Mouse (Mus musculus): ENCODE results near the gene Rbl1. TPM values are rescaled to one million over a fixed set of nuclear protein-coding genes. Genes with fewer than 3 reads are reported as not detected.

Gene Rbl1
- total and polyA plus RNA-seq, 3 experiments, result 17.8 to 18.1 TPM; not detected in 1

GRCm38 (mm10) chr2:157104454-157104853 lies 99.9 kb downstream of the Rbl1 start:
- Histone ChIP-seq H3K9ac (ENCODE audit: control insufficient read depth, low read depth, low read length, poor library complexity, severe bottlenecking) (no peak overlapping the region), H3K36me3 (ENCODE audit: control insufficient read depth in 1 of 2, insufficient read depth in 2 of 2, low read length in 2 of 2) (peaks cover 3 to 6% of the 10 kb centered on the region in 2 experiments), H3K27ac (ENCODE audit: control insufficient read depth, low read depth, low read length) (no peak overlapping the region), H3K27me3 (ENCODE audit: control insufficient read depth in 1 of 2, insufficient read depth in 2 of 2, low read length in 2 of 2) (no peaks in the 10 kb centered on the region), H3K4me1 (ENCODE audit: control insufficient read depth in 1 of 2, insufficient read depth in 2 of 2, low read length in 2 of 2) (no peaks in the 10 kb centered on the region; a peak in 1 of 4 replicates), H3K4me3 (ENCODE audit: control insufficient read depth in 1 of 2, insufficient read depth in 1 of 2, low read depth in 2 of 2, low read length in 2 of 2) (no peak overlapping the region), H3K79me2 (ENCODE audit: control insufficient read depth, insufficient read depth, low read length, poor library complexity) (no peaks in the 10 kb centered on the region), H3K9me3 (replicated peaks; ENCODE audit: insufficient read depth, low read length) (no peaks in the 10 kb centered on the region)
- no peak for TF ChIP-seq CTCF (IDR thresholded peaks at IDR 0.05 in 2 of 3, conservative IDR thresholded peaks at IDR 0.05 in 1 of 3; ENCODE audit: control insufficient read depth in 1 of 3, insufficient read depth in 1 of 3, low read depth in 2 of 3, low read length in 3 of 3, poor library complexity in 1 of 3, severe bottlenecking in 1 of 3)
- TF ChIP-seq MYC (IDR thresholded peaks at IDR 0.05; ENCODE audit: low read depth, low read length), result no peak
- no peak for TF ChIP-seq POLR2A (IDR thresholded peaks at IDR 0.05; ENCODE audit: control insufficient read depth in 1 of 2, insufficient read depth in 1 of 2, low read depth in 1 of 2, low read length in 2 of 2, poor library complexity in 1 of 2)
- no peak for TF ChIP-seq GABPA (IDR thresholded peaks at IDR 0.05; ENCODE audit: low read depth, low read length)
- TF ChIP-seq TCF12 (IDR thresholded peaks at IDR 0.05; ENCODE audit: low read depth, low read length), result no peak
- no peak for TF ChIP-seq ETS1 (IDR thresholded peaks at IDR 0.05; ENCODE audit: low read depth, low read length)
- no peak for TF ChIP-seq EP300 (IDR thresholded peaks at IDR 0.05; ENCODE audit: low read depth in 1 of 2, low read length in 2 of 2)
- TF ChIP-seq MAX (IDR thresholded peaks at IDR 0.05; ENCODE audit: low read length), result no peak
- DNase-seq (ENCODE audit: low read depth, low spot score), result no peak

DNA sequence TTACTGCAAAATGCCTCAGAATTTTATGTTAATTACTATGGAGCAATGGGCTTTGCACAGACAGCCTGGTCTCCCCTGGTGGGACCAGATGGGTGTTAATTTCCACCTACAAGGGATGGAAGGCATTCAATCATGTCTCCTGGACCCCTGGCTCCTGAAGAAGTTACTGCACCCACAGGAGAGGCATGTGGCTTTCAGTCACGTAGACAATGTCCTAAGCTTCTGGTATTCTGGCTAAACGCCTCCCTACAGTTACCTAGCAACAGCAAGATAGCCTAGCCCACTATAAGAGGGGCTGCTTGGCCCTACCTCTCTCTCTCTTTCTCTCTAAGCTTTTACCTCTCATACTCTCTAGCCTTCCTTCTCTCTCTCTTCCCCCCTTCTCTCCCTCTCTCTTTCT lies 102.1 kb downstream of the Rbl1 start:
- H3K36me3 ChIP-seq (ENCODE audit: control insufficient read depth in 1 of 2, insufficient read depth in 2 of 2, low read length in 2 of 2), result peaks cover 0 to 6% of the 10 kb centered on the region in 2 experiments; a peak in 2 of 4 replicates
- no peak for DNase-seq (ENCODE audit: low read depth, low spot score)
- no peak overlapping the region for H3K9ac ChIP-seq (ENCODE audit: control insufficient read depth, low read depth, low read length, poor library complexity, severe bottlenecking)
- no peaks in the 10 kb centered on the region for H3K27me3 ChIP-seq (ENCODE audit: control insufficient read depth in 1 of 2, insufficient read depth in 2 of 2, low read length in 2 of 2)
- H3K4me3 ChIP-seq (ENCODE audit: control insufficient read depth in 1 of 2, insufficient read depth in 1 of 2, low read depth in 2 of 2, low read length in 2 of 2), result no peak overlapping the region
- no peaks in the 10 kb centered on the region for H3K79me2 ChIP-seq (ENCODE audit: control insufficient read depth, insufficient read depth, low read length, poor library complexity)
- H3K4me1 ChIP-seq (ENCODE audit: control insufficient read depth in 1 of 2, insufficient read depth in 2 of 2, low read length in 2 of 2), result no peaks in the 10 kb centered on the region
- TF ChIP-seq RAD21 (IDR thresholded peaks at IDR 0.05; ENCODE audit: low read depth, low read length) (no peak), ZNF384 (IDR thresholded peaks at IDR 0.05; ENCODE audit: low read depth, low read length) (no peak), GATA1 (IDR thresholded peaks at IDR 0.05; ENCODE audit: low read depth, low read length) (no peak), TAL1 (IDR thresholded peaks at IDR 0.05; ENCODE audit: low read length) (no peak), POLR2AphosphoS2 (IDR thresholded peaks at IDR 0.05; ENCODE audit: low read length) (no peak), POLR2A (IDR thresholded peaks at IDR 0.05; ENCODE audit: control insufficient read depth in 1 of 2, insufficient read depth in 1 of 2, low read depth in 1 of 2, low read length in 2 of 2, poor library complexity in 1 of 2) (no peak), GABPA (IDR thresholded peaks at IDR 0.05; ENCODE audit: low read depth, low read length) (no peak), ZKSCAN1 (IDR thresholded peaks at IDR 0.05; ENCODE audit: low read depth, low read length) (no peak), BHLHE40 (IDR thresholded peaks at IDR 0.05; ENCODE audit: borderline replicate concordance, low read depth, low read length) (no peak), MYC (IDR thresholded peaks at IDR 0.05; ENCODE audit: low read depth, low read length) (no peak), CHD1 (IDR thresholded peaks at IDR 0.05; ENCODE audit: low read depth, low read length) (no peak)
- no peaks in the 10 kb centered on the region for H3K9me3 ChIP-seq (replicated peaks; ENCODE audit: insufficient read depth, low read length)
- no peak overlapping the region for H3K27ac ChIP-seq (ENCODE audit: control insufficient read depth, low read depth, low read length)

Data from MEL (cell line).